8 mouse cellular contexts compared by ENCODE assay signal in genomic region chr8:71988110-71988866, GRCm38 (mm10). TPM values are rescaled to one million over a fixed set of nuclear protein-coding genes. Genes with fewer than 3 reads are reported as not detected.
DNase-seq lines count a peak whose midpoint lies in the region; ATAC-seq and TF ChIP-seq lines count a peak whose summit lies in the region.

No protein-coding gene starts in this region.

- H3K27me3 ChIP-seq in MEL (ENCODE audit: control insufficient read depth in 1 of 2, insufficient read depth in 2 of 2, low read length in 2 of 2) = peaks cover 2 to 4% of the 10 kb centered on the region in 2 experiments; a peak in 2 of 4 replicates
- no peaks in the 10 kb centered on the region for H3K27me3 ChIP-seq in hindbrain, postnatal 0 days (ENCODE audit: insufficient read depth, low read length)

- DNase-seq in MEL (ENCODE audit: low read depth, low spot score) = no peak
- peak; percentile 62 for DNase-seq in cerebellum, adult 8-10 months
- peak; percentile 46 to 80 for DNase-seq in frontal cortex, adult 2 months (ENCODE audit: extremely low spot score in 1 of 2, low spot score in 1 of 2)
- peak; percentile 82 for DNase-seq in hindbrain, postnatal 0 days (ENCODE audit: low spot score)
- peak; percentile 73 to 78 for DNase-seq in left cerebral cortex, adult 2 months (ENCODE audit: extremely low spot score in 1 of 2, low spot score in 2 of 2)
- DNase-seq in lung, postnatal 36 days = peak; percentile 68
- peak; percentile 78 to 79 for DNase-seq in right cerebral cortex, adult 2 months (ENCODE audit: low spot score in 2 of 2)
- DNase-seq in urinary bladder, adult 2 months (ENCODE audit: low spot score) = peak; percentile 53

- no peak overlapping the region for H3K9ac ChIP-seq in MEL (ENCODE audit: control insufficient read depth, low read depth, low read length, poor library complexity, severe bottlenecking)
- peak overlapping the region; percentile 48 for H3K9ac ChIP-seq in hindbrain, postnatal 0 days (replicated peaks; ENCODE audit: low read length)

- H3K27ac ChIP-seq in MEL (ENCODE audit: control insufficient read depth, low read depth, low read length) = no peak overlapping the region
- H3K27ac ChIP-seq in hindbrain, postnatal 0 days = peak overlapping the region; percentile 6; the same call in 1 of the 2 replicates
- peak overlapping the region; percentile 76 for H3K27ac ChIP-seq in left cerebral cortex, adult 2 months

- TF ChIP-seq POLR2A in MEL (IDR thresholded peaks at IDR 0.05; ENCODE audit: control insufficient read depth in 1 of 2, insufficient read depth in 1 of 2, low read depth in 1 of 2, low read length in 2 of 2, poor library complexity in 1 of 2) = no peak

- ATAC-seq in hindbrain, postnatal 0 days = peak; percentile 90

- H3K4me1 ChIP-seq in MEL (ENCODE audit: control insufficient read depth in 1 of 2, insufficient read depth in 2 of 2, low read length in 2 of 2) = no peaks in the 10 kb centered on the region
- H3K4me1 ChIP-seq in hindbrain, postnatal 0 days (ENCODE audit: insufficient read depth, low read length) = 0 out of 2 replicates have a peak, but pooled peaks cover 3% of the 10 kb centered on the region

- no peaks in the 10 kb centered on the region for H3K79me2 ChIP-seq in MEL (ENCODE audit: control insufficient read depth, insufficient read depth, low read length, poor library complexity)

- no peaks in the 10 kb centered on the region for H3K9me3 ChIP-seq in MEL (replicated peaks; ENCODE audit: insufficient read depth, low read length)
- H3K9me3 ChIP-seq in hindbrain, postnatal 0 days (ENCODE audit: low read length) = no peaks in the 10 kb centered on the region

- TF ChIP-seq CTCF in MEL (IDR thresholded peaks at IDR 0.05 in 2 of 3, conservative IDR thresholded peaks at IDR 0.05 in 1 of 3; ENCODE audit: control insufficient read depth in 1 of 3, insufficient read depth in 1 of 3, low read depth in 2 of 3, low read length in 3 of 3, poor library complexity in 1 of 3, severe bottlenecking in 1 of 3) = peak in 2 of 3 experiments; percentile 13 to 41; a peak in 2 of 6 replicates
- TF ChIP-seq CTCF in hindbrain, postnatal 0 days (IDR thresholded peaks at IDR 0.05; ENCODE audit: low read depth) = peak; percentile 46
- TF ChIP-seq CTCF in left cerebral cortex, adult 2 months (IDR thresholded peaks at IDR 0.05) = peak; percentile 33

- 12% methylated on average over 24 of the region's 24 CpGs for WGBS in hindbrain, postnatal 0 days

- H3K4me2 ChIP-seq in hindbrain, postnatal 0 days (ENCODE audit: low read depth, low read length) = peak overlapping the region; percentile 58

- peak; percentile 42 for TF ChIP-seq RAD21 in MEL (IDR thresholded peaks at IDR 0.05; ENCODE audit: low read depth, low read length)

- no peak overlapping the region for H3K4me3 ChIP-seq in MEL (ENCODE audit: control insufficient read depth in 1 of 2, insufficient read depth in 1 of 2, low read depth in 2 of 2, low read length in 2 of 2)
- H3K4me3 ChIP-seq in hindbrain, postnatal 0 days (ENCODE audit: low read length) = peak overlapping the region; percentile 32
- peak overlapping the region; percentile 48 for H3K4me3 ChIP-seq in left cerebral cortex, adult 2 months

- no peaks in the 10 kb centered on the region for H3K36me3 ChIP-seq in MEL (ENCODE audit: control insufficient read depth in 1 of 2, insufficient read depth in 2 of 2, low read length in 2 of 2)
- H3K36me3 ChIP-seq in hindbrain, postnatal 0 days (ENCODE audit: insufficient read depth, low read length) = no peaks in the 10 kb centered on the region

- no peak for TF ChIP-seq EP300 in MEL (IDR thresholded peaks at IDR 0.05; ENCODE audit: low read depth in 1 of 2, low read length in 2 of 2)

- intact Hi-C loops in left cerebral cortex, adult 2 months (cut with DNase I) = no loop called here

TF ChIP-seq in MEL, 35 proteins besides CTCF, POLR2A, EP300 and RAD21:
- TF ChIP-seq SMC3 (IDR thresholded peaks at IDR 0.05; ENCODE audit: low read depth, low read length) (peak; percentile 51), ELF1 (IDR thresholded peaks at IDR 0.05; ENCODE audit: low read depth, low read length) (no peak), ZC3H11A (IDR thresholded peaks at IDR 0.05; ENCODE audit: low read depth, low read length) (peak; percentile 36; the same call in 1 of the 2 replicates), MAFK (IDR thresholded peaks at IDR 0.05; ENCODE audit: borderline replicate concordance, low read depth, low read length) (no peak), ZNF384 (IDR thresholded peaks at IDR 0.05; ENCODE audit: low read depth, low read length) (peak; percentile 97)
TF ChIP-seq in MEL: peak in this region for 3.

RNA-seq across cellular contexts. Expression of gene Cyp4f18, which starts 21.1 kb away (rescaled TPM):
- total RNA-seq in MEL (2012; rRNA removed) = 0.08 TPM in 1 of 2 replicates, not detected in the other
- not detected for polyA plus RNA-seq in MEL (2012; ENCODE audit: insufficient read depth in 1 of 2, insufficient read length in 2 of 2, low read depth in 1 of 2, low replicate concordance in 2 of 2, missing spikeins in 1 of 2)
- polyA plus RNA-seq in frontal cortex, adult 2 months (2012; rRNA removed) = 0.12 and 0.25 TPM in 2 replicates
- total RNA-seq in hindbrain, postnatal 0 days (2014; rRNA removed) = not detected in 2 replicates
- polyA plus RNA-seq in hindbrain, postnatal 0 days (2015; fragmentation: Nextera tagmentation; extraction: Ambion mirVana) = 0.46 and 0.78 TPM in 2 replicates
- total RNA-seq in left cerebral cortex, adult 2 months (2021) = not detected
- polyA plus RNA-seq in urinary bladder, adult 2 months (2012; rRNA removed) = 3.6 TPM in 2 replicates

RNA-seq across cellular contexts. Expression of gene Zfp961, which starts 37.5 kb away (rescaled TPM):
- 28.2 and 30.6 TPM in 2 replicates for total RNA-seq in MEL (2012; rRNA removed)
- polyA plus RNA-seq in MEL (2012; ENCODE audit: insufficient read depth in 1 of 2, insufficient read length in 2 of 2, low read depth in 1 of 2, low replicate concordance in 2 of 2, missing spikeins in 1 of 2) = 10 to 100 TPM in 1 of 2 experiments, not detected in 1; 26.1 TPM
- polyA plus RNA-seq in frontal cortex, adult 2 months (2012; rRNA removed) = 18.0 and 18.2 TPM in 2 replicates
- 23.8 and 24.8 TPM in 2 replicates for total RNA-seq in hindbrain, postnatal 0 days (2014; rRNA removed)
- 11.0 and 14.6 TPM in 2 replicates for polyA plus RNA-seq in hindbrain, postnatal 0 days (2015; fragmentation: Nextera tagmentation; extraction: Ambion mirVana)
- 10 to 100 TPM; 15.0 to 15.3 TPM for total RNA-seq in left cerebral cortex, adult 2 months (2021)
- polyA plus RNA-seq in urinary bladder, adult 2 months (2012; rRNA removed) = 18.9 and 21.7 TPM in 2 replicates

RNA-seq across cellular contexts. Expression of gene Olfr372, which starts 52.7 kb away (rescaled TPM):
- 0.04 TPM in 1 of 2 replicates, not detected in the other for total RNA-seq in MEL (2012; rRNA removed)
- polyA plus RNA-seq in MEL (2012; ENCODE audit: insufficient read depth in 1 of 2, insufficient read length in 2 of 2, low read depth in 1 of 2, low replicate concordance in 2 of 2, missing spikeins in 1 of 2) = under 1 TPM in 1 of 2 experiments, not detected in 1; 0.01 TPM
- not detected in 2 replicates for polyA plus RNA-seq in frontal cortex, adult 2 months (2012; rRNA removed)
- total RNA-seq in hindbrain, postnatal 0 days (2014; rRNA removed) = not detected in 2 replicates
- polyA plus RNA-seq in hindbrain, postnatal 0 days (2015; fragmentation: Nextera tagmentation; extraction: Ambion mirVana) = not detected in 2 replicates
- not detected for total RNA-seq in left cerebral cortex, adult 2 months (2021)
- not detected in 2 replicates for polyA plus RNA-seq in urinary bladder, adult 2 months (2012; rRNA removed)

Comparison
In these comparisons a context has a peak if more than half of its experiments do, and no peak if none do; other contexts are left out.
1. H3K4me3 ChIP-seq: peak in hindbrain, postnatal 0 days (single experiment) and left cerebral cortex, adult 2 months (single experiment); none in MEL (0 of 2).
2. Peak in every context shown above with its lines, with median percentiles within 50 percentile points of each other: CTCF ChIP-seq.